Mouse (Mus musculus) myocyte (in vitro differentiated cells): ENCODE measurements around the gene Smim20.

Experiments
- POLR2A ChIP-seq: IDR thresholded peaks from one replicate; pipeline ENCODE4 v1.6.1; 2011; ENCODE audit warnings: low read depth, mild to moderate bottlenecking, control low read depth, moderate library complexity; ENCODE audit not compliant: insufficient read length
- POLR2AphosphoS2 ChIP-seq: IDR thresholded peaks from one replicate; pipeline ENCODE4 v1.6.1; 2011; ENCODE audit warnings: low read depth, control low read depth; ENCODE audit not compliant: insufficient read length
- TCF12 ChIP-seq: IDR thresholded peaks from one replicate; pipeline ENCODE4 v1.6.1; 2011; ENCODE audit warnings: mild to moderate bottlenecking, control low read depth; ENCODE audit not compliant: poor library complexity, insufficient read depth, severe bottlenecking

- no peak for TF ChIP-seq POLR2A
- no peak for TF ChIP-seq TCF12
- TF ChIP-seq POLR2AphosphoS2, result no peak
Measured at GRCm38 (mm10) chr5:53254821-53255220, 12.1 kb upstream of the Smim20 start.
